Mouse (Mus musculus): ENCODE measurements around the gene Zfp94. TPM values are rescaled to one million over a fixed set of nuclear protein-coding genes. Genes with fewer than 3 reads are reported as not detected.

Gene Zfp94
- polyA plus RNA-seq, 1 experiment from 2014 or later = 10.4 TPM

DNA sequence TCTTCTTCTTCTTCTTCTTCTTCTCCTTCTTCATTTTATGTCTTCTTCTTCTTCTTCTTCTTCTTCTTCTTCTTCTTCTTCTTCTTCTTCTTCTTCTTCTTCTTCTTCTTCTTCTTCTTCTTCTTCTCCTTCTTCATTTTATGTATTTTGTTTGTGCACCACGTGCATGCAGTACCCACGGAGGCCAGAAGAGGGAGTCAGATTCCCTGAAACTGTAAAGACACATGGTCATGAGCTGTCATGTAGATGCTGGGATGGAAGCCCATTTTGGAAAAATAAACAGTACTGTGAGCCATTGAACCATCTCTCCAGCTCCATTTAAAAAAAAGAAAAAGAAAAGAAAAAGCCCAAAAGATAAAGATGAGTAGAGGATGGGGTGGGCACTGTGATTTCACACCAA lies 21.8 kb upstream of the Zfp94 start:
- WGBS = 46% methylated on average over 2 of the region's 2 CpGs
- H3K4me1 ChIP-seq = no peaks in the 10 kb centered on the region
- no peak for ATAC-seq (ENCODE audit: borderline replicate concordance, extremely low read depth, low FRiP score, low TSS enrichment)
- H3K4me2 ChIP-seq = no peak overlapping the region
- peaks cover 9% of the 10 kb centered on the region for H3K27me3 ChIP-seq
- H3K9ac ChIP-seq = no peak overlapping the region
- no peaks in the 10 kb centered on the region for H3K36me3 ChIP-seq
- H3K4me3 ChIP-seq = no peak overlapping the region
- no peak overlapping the region for H3K27ac ChIP-seq
- H3K9me3 ChIP-seq = no peaks in the 10 kb centered on the region

DNA sequence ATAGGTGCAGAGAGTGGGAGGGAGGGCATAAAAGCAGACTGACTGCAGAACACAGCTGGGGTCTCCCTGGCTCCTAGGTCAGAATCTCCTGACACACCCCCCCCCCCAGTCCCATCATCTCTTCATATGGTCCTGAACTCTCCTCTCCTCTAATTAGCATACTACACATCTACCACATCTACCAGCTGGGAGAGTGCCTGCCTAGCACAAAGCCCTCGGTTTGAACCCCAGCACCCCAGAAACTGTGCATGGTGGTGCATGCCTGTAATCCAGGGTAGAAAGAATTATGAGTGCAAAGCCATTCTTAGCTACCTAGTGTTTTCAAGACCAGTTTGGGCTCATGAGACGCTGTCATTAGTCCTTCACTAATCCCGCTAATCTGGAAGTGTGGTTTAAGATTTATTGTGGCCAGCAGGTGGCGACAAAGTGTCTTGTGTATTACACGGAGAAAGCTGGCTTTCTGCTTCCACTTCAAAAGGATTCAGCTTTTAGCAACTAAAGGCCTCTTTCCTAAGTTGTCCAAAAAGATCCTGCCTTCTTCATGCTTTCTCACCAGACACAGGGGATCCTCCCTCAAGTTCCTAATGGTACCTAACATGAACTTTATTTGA lies 19.3 kb upstream of the Zfp94 start:
- 13% methylated on average over 5 of the region's 5 CpGs for WGBS

DNA sequence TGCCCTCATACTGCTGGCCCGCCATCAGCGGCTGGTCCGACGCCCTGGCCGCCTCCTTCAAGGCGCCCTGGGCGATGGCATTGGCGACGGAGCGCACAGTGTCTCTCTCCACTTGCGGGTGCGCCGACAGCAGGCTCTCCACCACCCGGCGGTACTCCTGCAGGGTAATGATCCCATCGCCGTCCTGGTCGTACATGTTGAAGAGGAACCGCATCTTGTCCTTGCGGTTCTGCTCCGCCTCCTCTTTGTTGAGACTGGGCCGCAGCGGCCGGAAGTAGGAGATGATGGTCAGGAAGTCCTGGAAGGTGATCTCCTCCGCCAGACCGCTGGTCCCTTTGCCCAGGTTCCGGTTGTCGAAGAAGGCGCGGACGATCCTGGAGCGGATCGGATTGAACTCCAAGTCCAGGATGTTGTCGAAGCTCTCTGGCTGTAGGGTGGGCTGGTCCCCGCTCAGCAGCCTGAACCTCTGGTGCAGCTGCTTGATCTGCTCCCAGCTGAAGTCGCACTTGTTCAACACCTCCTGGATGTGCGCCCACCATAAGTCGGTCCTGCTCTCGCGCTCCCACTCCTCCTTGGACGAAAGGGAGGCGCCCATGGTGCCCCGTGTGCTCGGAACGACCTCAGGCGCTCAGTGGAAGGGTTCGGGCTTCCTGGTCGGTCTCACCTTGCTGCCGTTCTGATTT lies 17.0 kb upstream of the Zfp94 start, which contains the start of gene Tescl:
Tescl (minus strand) TSS at position 633 of the 683 bp plus-strand sequence.
- H3K27ac ChIP-seq = no peak within 1 kb of the TSS
- H3K9ac ChIP-seq = no peak within 1 kb of the TSS
- no peaks in the 10 kb centered on the region for H3K9me3 ChIP-seq
- H3K36me3 ChIP-seq = no peaks in the 10 kb centered on the region
- H3K4me3 ChIP-seq = 0 out of 2 replicates have a peak within 1 kb of the TSS, but pooled peaks have one; percentile 9
- no peak for ATAC-seq (ENCODE audit: borderline replicate concordance, extremely low read depth, low FRiP score, low TSS enrichment)
- 37% methylated on average over 49 of the region's 49 CpGs for WGBS
- H3K4me2 ChIP-seq = peak within 1 kb of the TSS; percentile 34
- H3K27me3 ChIP-seq = peaks cover 17% of the 10 kb centered on the region
- no peaks in the 10 kb centered on the region for H3K4me1 ChIP-seq

More for the DNA sequence above, 19.3 kb upstream of the Zfp94 start:
- H3K9me3 ChIP-seq = no peaks in the 10 kb centered on the region
- no peak overlapping the region for H3K27ac ChIP-seq
- H3K4me3 ChIP-seq = no peak overlapping the region
- H3K4me2 ChIP-seq = no peak overlapping the region
- H3K9ac ChIP-seq = no peak overlapping the region
- ATAC-seq (ENCODE audit: borderline replicate concordance, extremely low read depth, low FRiP score, low TSS enrichment) = no peak
- no peaks in the 10 kb centered on the region for H3K4me1 ChIP-seq
- no peaks in the 10 kb centered on the region for H3K36me3 ChIP-seq
- H3K27me3 ChIP-seq = peaks cover 17% of the 10 kb centered on the region

- no peak for ATAC-seq (ENCODE audit: borderline replicate concordance, extremely low read depth, low FRiP score, low TSS enrichment)
Measured at GRCm38 (mm10) chr7:24327281-24327975, 11.0 kb upstream of the Zfp94 start.

GRCm38 (mm10) chr7:24326273-24327135 lies 10.0 kb upstream of the Zfp94 start:
- 0 out of 2 replicates have a peak overlapping the region, but pooled peaks have one; percentile 3 for H3K27ac ChIP-seq
- WGBS = 50% methylated on average over 20 of the region's 20 CpGs
- ATAC-seq (ENCODE audit: borderline replicate concordance, extremely low read depth, low FRiP score, low TSS enrichment) = no peak

More at GRCm38 (mm10) chr7:24327281-24327975, 11.0 kb upstream of the Zfp94 start:
- WGBS = 65% methylated on average over 14 of the region's 14 CpGs
- Histone ChIP-seq H3K27me3 (peaks cover 3% of the 10 kb centered on the region; the same call in 1 of the 2 replicates), H3K9me3 (0 out of 2 replicates have a peak, but pooled peaks cover 3% of the 10 kb centered on the region), H3K36me3 (no peaks in the 10 kb centered on the region), H3K4me2 (no peak overlapping the region), H3K9ac (no peak overlapping the region), H3K4me3 (no peak overlapping the region), H3K27ac (0 out of 2 replicates have a peak overlapping the region, but pooled peaks have one; percentile 3), H3K4me1 (no peaks in the 10 kb centered on the region; the same call in 1 of the 2 replicates)

DNA sequence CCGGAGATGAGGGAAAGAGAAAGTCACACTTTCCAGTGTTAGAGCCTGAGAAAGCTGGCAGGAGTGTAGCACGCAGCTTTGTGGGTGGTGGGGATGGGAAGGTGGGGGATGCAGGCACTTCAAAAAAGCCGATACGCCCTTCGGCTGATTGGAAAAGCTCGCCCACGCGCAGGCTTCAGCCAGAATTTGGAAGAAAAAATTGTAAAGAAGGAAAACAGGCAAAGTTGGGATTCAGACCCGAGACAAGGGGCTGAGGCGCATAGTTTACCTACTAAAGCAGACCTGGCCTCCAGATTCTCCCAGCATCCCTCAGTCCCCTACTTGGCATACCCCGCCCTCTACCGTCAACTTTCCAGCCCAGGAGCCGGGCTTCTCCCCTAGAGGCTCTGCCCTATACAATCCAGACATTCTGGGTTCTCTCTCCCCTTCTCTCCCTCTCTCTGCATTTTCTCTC lies 9.2 kb upstream of the Zfp94 start:
- Histone ChIP-seq H3K9ac (peak overlapping the region; percentile 21; the same call in 1 of the 2 replicates), H3K27ac (no peak overlapping the region), H3K36me3 (no peaks in the 10 kb centered on the region), H3K27me3 (peaks cover 3% of the 10 kb centered on the region; the same call in 1 of the 2 replicates), H3K9me3 (0 out of 2 replicates have a peak, but pooled peaks cover 3% of the 10 kb centered on the region), H3K4me1 (no peaks in the 10 kb centered on the region; the same call in 1 of the 2 replicates), H3K4me2 (peak overlapping the region; percentile 54), H3K4me3 (peak overlapping the region; percentile 18)
- ATAC-seq (ENCODE audit: borderline replicate concordance, extremely low read depth, low FRiP score, low TSS enrichment) = peak; percentile 69; the same call in 1 of the 2 replicates
- 4% methylated on average over 13 of the region's 13 CpGs for WGBS

More at GRCm38 (mm10) chr7:24326273-24327135, 10.0 kb upstream of the Zfp94 start:
- H3K9ac ChIP-seq = no peak overlapping the region
- no peaks in the 10 kb centered on the region; the same call in 1 of the 2 replicates for H3K4me1 ChIP-seq
- 0 out of 2 replicates have a peak, but pooled peaks cover 3% of the 10 kb centered on the region for H3K9me3 ChIP-seq
- no peaks in the 10 kb centered on the region for H3K36me3 ChIP-seq
- peaks cover 3% of the 10 kb centered on the region; the same call in 1 of the 2 replicates for H3K27me3 ChIP-seq
- H3K4me3 ChIP-seq = peak overlapping the region; percentile 18
- H3K4me2 ChIP-seq = peak overlapping the region; percentile 54

DNA sequence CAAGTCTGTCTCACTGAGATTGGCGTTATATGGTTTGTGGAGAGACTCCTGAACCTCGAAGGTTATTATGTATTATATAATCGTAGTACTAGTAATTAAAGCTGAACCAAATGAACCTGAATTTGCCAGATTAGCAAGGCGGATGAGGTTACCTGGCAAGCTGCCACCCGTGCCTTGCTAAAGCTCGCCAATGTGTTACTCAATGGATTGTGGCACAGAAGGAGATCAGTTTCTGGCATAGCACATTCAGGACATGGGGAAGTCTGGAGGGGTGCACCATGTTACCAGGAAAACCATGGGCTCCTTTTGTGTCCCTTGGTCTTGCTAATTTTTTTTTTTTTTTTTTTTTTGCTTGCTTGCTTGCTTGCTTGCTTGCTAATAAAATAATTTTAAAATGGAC lies 8.7 kb upstream of the Zfp94 start:
- 81% methylated on average over 6 of the region's 6 CpGs for whole genome bisulfite sequencing
- no peak overlapping the region for H3K4me3 ChIP-seq

DNA sequence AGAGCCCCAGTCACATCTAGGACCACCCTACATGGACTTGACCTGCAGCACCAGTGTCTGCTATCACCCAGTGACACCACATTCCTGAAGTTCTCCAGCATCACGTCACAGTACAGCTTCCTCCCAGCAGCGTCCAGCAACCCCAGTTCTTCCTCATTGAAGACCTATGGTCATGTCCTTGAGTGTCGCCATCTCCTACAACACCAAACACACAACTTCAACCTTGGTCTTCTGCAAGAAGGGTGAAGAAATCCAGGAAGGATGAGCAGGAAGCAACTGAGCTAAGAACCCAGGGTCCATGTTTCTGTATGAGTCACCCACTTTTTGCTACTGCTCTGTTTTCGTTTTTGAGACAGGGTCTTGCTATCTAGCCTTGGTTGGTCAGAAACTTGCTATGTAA lies 6.1 kb upstream of the Zfp94 start:
- 66% methylated on average over 4 of the region's 4 CpGs for WGBS
- Histone ChIP-seq H3K27ac (no peak overlapping the region), H3K4me3 (no peak overlapping the region), H3K27me3 (peaks cover 3% of the 10 kb centered on the region; the same call in 1 of the 2 replicates), H3K36me3 (no peaks in the 10 kb centered on the region), H3K4me1 (no peaks in the 10 kb centered on the region; the same call in 1 of the 2 replicates), H3K9me3 (0 out of 2 replicates have a peak, but pooled peaks cover 3% of the 10 kb centered on the region), H3K4me2 (no peak overlapping the region), H3K9ac (no peak overlapping the region)
- no peak for ATAC-seq (ENCODE audit: borderline replicate concordance, extremely low read depth, low FRiP score, low TSS enrichment)

More for the DNA sequence above, 8.7 kb upstream of the Zfp94 start:
- Histone ChIP-seq H3K4me2 (peak overlapping the region; percentile 54; the same call in 1 of the 2 replicates), H3K9ac (no peak overlapping the region), H3K27me3 (peaks cover 3% of the 10 kb centered on the region; the same call in 1 of the 2 replicates), H3K9me3 (0 out of 2 replicates have a peak, but pooled peaks cover 3% of the 10 kb centered on the region), H3K36me3 (no peaks in the 10 kb centered on the region), H3K27ac (no peak overlapping the region), H3K4me1 (no peaks in the 10 kb centered on the region; the same call in 1 of the 2 replicates)
- ATAC-seq (ENCODE audit: borderline replicate concordance, extremely low read depth, low FRiP score, low TSS enrichment) = no peak

GRCm38 (mm10) chr7:24318942-24319341 lies 2.5 kb upstream of the Zfp94 start:
- H3K27ac ChIP-seq = no peak overlapping the region
- H3K9ac ChIP-seq = no peak overlapping the region
- H3K4me2 ChIP-seq = no peak overlapping the region
- 0 out of 2 replicates have a peak, but pooled peaks cover 8% of the 10 kb centered on the region for H3K4me1 ChIP-seq
- no peaks in the 10 kb centered on the region for H3K36me3 ChIP-seq
- ATAC-seq (ENCODE audit: borderline replicate concordance, extremely low read depth, low FRiP score, low TSS enrichment) = no peak
- no peaks in the 10 kb centered on the region for H3K27me3 ChIP-seq
- 0 out of 2 replicates have a peak, but pooled peaks cover 3% of the 10 kb centered on the region for H3K9me3 ChIP-seq
- WGBS = 65% methylated on average over 6 of the region's 6 CpGs
- no peak overlapping the region for H3K4me3 ChIP-seq

DNA sequence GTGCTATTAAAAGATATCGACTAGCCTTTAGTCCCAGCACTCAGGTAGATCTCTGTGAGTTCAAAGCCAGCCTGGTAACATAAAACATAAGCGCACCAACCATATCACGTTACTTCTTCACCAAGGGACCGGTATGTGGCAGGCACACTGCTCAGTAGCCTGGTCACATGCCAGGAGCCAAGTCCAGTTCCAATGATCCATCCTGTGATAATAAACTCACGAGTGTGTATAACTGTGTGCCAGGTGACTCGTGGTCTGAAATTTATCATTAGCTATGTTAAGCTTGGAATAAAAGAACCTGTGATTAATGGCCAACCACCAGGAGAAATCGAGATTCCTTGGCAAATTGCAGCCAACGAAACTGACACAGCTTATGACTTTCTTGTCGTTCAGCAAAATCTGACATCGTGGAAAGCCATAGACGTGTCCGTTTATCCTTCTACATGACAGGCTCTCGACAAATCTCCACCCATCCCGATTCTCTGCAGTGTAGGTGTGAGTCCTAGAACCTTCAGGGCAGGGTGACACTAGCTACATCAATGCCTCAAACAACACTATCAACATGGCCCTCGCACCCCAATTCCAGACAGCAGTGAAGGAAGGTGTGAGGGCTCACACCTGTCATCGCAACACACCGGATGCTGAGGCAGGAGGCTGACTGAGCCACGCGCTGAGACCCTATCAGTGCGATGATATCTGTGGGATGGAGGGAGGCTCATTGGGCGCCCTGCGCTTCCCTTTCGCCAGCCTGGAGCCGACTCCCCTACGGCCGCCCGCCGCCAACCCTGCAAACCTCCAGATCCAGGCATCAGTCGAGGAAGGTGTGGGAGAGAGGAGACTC lies 520 bp downstream of the Zfp94 start:
- H3K27ac ChIP-seq = no peak overlapping the region
- no peaks in the 10 kb centered on the region for H3K27me3 ChIP-seq
- H3K9me3 ChIP-seq = no peaks in the 10 kb centered on the region
- H3K36me3 ChIP-seq = peaks cover 7% of the 10 kb centered on the region; the same call in 1 of the 2 replicates
- ATAC-seq (ENCODE audit: borderline replicate concordance, extremely low read depth, low FRiP score, low TSS enrichment) = peak; percentile 60; the same call in 1 of the 2 replicates
- H3K4me2 ChIP-seq = peak overlapping the region; percentile 71
- H3K9ac ChIP-seq = peak overlapping the region; percentile 51
- H3K4me1 ChIP-seq = 0 out of 2 replicates have a peak, but pooled peaks cover 8% of the 10 kb centered on the region
- 24% methylated on average over 29 of the region's 29 CpGs for WGBS
- peak overlapping the region; percentile 57 for H3K4me3 ChIP-seq

Data from lung, embryonic 15.5 days (tissue).